Mouse (Mus musculus): ENCODE data around the gene Tmem182. TPM values are rescaled to one million over a fixed set of nuclear protein-coding genes. Genes with fewer than 3 reads are reported as not detected.
A peak's percentile ranks its signal among the peaks of the same experiment; 100 is the strongest.

The Tmem182 gene
- total RNA-seq, 2 experiments from 2014 or later = 124 to 131 TPM

DNA sequence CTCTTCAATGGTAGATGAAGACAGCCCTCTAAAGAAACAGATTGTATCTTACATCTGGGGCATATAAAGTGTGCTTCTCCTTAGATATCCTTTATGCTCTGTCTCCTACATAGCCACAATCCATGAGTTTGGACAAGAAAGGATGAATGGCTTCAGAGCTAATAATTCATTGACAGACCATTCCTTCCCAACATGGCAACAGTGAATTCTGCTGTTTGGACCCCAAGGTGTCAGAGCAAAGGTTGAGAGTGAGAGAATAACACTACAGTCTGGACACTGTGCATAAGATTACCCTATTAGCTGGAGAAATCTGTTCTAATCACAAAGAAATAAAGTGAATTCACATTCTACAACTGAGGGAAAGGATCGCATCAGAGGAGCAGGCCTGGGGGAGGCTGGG, 9.9 kb upstream of the Tmem182 start:
- intact Hi-C loops (cut with DNase I) = no loop called here
- no peak for DNase-seq

DNA sequence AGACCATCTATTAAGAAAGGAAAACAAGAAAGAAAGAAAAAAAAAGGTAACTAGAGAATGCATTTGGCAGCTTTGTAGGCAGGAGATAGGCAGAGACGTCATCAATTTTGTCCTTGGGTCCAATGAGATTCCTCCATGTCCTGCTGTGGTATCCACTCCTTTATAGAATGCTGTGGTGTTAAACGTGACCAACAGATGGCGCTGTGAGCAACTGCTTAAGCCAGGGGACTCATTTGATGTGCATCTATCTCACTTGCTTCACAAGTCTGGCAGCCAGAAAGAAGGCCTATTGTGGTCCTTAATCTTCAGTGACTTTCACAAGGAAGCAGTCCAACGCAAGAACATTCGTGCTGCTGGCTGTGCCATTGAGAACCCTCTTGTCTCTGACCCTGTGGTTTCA, 8.1 kb upstream of the Tmem182 start:
- intact Hi-C loops (cut with DNase I) = no loop called here
- DNase-seq = peak; percentile 78 to 88

DNA sequence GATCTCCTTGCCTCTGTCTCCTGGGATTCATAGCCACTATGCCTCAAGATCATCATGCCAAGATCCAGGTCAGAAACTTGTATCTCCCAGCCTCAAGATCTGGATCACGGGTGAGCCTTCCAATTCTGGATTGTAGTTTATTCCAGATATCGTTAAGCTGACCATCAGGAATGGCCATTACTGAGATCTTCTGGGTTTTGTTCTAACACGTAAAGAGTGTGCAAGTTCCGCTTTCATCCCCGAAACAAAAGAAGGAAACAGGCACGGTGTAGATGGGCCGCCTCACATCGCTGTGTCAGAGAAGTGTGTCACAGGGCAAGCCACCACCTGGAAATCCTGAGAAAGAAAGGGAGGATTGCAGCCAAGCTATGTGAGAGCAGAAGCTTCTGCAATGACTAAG, 6.3 kb upstream of the Tmem182 start:
- DNase-seq = no peak
- intact Hi-C loops (cut with DNase I) = no loop called here

DNA sequence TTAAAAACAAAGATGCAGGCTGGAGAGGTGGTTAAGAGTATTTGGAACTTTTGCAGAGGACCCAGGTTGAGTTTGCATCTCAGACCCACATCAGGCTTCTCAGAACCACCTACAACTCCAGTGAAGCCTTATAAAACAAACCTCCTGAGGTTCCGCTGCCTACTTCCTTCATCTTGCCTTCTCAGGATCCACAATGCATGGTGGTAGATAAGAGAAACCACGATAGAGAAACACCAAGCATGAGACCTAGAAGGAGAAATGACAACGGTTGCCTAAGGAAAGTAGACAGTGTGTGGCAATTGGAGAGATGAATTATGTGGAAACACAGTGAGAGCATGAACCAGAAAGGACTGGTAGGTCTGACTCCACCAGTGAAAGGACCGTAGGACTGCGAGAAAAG, 4.5 kb upstream of the Tmem182 start:
- DNase-seq = no peak
- intact Hi-C loops (cut with DNase I) = no loop called here

DNA sequence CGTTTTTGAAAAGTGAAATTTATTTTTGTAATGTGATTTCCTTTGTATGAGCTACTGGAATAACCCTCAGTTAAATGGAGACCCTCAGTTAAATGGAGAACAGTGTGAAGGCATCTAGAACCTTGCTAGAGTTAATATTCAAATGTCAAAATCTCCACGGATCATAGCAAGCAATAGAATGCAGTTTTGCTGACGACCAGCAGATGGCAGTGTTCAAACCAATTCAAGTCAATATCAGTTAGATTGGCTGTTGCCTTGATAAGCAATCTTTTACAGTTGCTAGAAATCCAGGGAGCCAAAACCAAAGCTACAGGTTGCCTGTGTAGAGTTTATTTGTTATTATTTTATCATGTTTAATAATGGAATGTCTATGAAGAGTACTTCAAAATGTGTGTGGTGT, 2.6 kb upstream of the Tmem182 start:
- intact Hi-C loops (cut with DNase I) = loop anchor here (1.0 kb wide), 1 partner anchor 42 kb away; no protein-coding TSS in a partner anchor
- peak; percentile 44 to 74 for DNase-seq

DNA sequence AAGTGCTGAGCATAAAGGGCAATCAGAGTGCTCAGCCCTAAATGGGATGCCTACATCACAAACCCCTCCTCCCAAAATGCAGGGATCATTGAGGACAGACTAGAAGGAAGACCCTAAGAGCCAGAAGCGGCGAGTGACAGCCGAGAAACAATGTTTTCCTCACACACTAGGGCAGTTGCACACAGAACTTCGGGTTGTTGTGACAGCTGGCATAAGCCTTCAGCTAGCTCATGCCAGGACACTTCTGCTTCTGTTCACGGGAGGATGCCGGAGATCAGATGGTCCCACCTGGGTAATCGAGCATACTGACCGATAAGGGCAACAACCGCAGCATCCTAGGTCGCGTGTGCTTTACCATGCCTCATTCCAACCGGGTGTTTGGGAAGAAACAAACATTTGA, 1.3 kb upstream of the Tmem182 start:
- intact Hi-C loops (cut with DNase I) = no loop called here
- DNase-seq = no peak

DNA sequence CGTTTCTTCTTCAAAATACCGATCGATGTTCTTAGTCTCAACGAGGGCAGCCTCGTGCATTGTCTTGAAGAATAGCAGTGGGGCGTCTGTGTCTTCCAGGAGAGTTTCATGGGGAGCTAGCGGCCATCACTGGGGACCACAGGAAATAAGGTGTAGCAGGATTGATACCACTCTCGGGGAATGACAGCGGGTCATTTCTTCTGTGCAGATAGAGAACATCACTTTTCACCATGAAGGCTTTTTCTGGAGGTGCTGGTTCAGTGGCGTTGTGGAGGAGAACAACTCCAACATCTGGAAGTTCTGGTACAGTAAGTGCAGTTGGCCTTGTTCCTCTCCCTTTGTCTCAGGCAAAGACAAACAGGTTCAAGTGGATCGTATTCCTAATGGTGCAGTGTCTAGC, 490 bp downstream of the Tmem182 start:
- intact Hi-C loops (cut with DNase I) = no loop called here
- peak; percentile 31 to 36 for DNase-seq

DNA sequence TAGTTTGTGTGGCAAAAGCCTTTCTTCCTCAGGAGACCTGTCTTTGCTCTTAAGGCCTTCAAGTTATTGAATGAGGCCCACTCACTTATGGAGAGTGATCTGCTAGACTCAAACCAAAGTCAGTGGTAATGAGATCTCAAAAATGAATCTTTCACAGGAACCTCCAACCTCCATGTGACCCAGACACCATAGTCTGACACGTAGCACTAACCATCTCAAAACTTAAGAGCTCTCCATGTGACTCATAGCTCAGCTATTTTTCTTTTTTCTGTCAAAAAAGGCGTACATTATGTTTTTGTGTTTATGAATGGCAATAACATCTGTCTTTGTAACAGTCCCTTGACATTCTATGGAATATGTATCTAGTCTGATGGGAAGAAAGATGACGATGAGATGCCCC, 3.2 kb downstream of the Tmem182 start:
- intact Hi-C loops (cut with DNase I) = no loop called here
- DNase-seq = no peak

DNA sequence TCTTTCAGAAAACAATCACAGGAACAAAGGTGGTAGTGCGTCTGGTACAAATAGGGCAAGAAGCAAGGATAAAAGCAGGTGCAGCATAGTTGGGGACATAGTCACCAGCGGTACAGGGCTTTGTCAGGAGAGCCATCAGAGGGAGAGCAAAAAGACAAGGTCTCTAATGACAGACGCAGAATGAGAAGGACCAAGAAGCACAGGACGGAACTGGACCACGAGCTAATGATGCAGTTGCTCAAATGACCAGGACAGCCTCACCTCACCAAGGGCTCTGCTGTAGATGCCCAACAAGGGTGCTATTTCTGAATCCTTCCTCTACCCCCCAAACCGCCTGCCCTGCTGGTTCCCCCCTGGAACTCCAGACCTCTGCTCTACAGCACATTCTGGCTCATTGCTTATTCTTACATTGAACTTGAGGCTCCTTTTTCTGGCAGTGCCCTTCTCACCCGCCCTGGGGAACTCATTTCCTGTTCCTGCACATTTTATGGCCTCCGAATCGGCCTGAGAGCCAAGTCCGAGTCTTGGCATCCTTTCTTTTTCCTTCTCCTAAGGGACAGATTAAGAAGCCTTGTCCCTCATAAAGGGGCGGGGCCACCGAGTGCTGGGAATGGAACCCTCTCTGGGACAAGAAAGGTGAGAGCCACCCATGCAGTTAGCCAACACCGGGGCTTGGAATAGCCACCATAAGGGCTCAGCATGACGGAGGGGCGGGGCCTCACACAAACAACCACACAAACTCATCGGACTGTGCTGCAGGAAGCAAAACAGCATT, 9.9 kb downstream of the Tmem182 start:
- peak in 1 of 2 experiments; percentile 31 for DNase-seq
- intact Hi-C loops (cut with DNase I) = no loop called here

DNA sequence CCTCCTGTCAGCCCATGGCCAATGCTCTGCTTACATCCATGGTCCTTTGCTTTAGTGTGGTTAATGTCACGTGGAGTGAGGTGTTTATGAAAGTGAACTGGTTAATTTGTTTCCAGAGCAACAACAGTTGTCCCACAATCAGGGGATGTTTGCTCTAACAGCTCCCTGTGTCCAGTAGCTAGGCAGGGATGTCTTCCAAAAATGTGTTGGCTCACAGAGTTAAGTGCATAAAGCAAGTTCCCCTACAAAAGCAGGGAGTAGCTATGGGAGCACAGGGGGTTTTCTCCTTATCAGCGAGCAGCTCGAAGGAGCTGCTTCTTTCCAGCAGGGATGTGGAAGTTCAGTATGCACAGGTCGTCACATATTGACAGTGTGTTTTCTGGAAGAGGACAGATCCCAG, 19.1 kb downstream of the Tmem182 start:
- DNase-seq = peak; percentile 60 to 63

DNA sequence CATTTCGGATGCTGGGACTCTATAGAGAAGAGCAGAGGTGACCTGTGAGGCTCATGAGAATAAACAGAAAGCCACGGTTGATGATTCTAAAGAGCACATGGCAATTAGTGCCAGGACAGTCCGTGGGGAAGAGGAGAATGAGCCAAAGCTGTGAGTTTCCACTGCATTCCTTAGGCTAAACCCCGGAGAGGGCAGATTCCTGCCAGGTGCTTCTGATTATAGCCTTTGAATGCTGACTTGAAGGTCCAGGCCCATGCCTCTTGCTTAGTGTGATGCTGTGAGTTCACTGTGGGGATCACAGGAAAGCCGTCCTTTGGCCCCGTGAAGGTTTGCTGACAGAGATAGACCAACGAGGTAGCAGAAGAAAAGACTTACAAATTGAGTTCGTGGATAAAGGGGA, 19.5 kb downstream of the Tmem182 start:
- intact Hi-C loops (cut with DNase I) = no loop called here
- DNase-seq = no peak

More for the DNA sequence above, 19.1 kb downstream of the Tmem182 start:
- intact Hi-C loops (cut with DNase I) = no loop called here

DNA sequence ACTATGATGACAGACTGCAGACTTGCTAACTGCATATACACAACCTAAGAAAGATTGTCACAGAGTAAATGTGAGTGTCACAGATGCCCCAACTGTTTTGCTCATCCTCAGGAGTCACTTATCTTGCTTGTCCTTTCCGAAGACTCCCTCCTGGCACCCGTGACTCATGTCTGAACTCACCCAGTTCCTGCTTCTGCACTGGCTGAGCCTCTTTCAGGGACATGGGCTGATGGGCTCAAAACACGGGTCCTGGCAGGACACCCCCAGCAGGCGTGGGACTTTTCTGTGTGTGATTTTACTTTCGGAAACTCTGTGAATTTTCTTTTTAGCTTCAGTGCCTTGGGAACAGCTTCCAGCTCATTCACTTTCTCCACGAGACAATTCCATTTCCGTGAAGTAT, 20.4 kb downstream of the Tmem182 start:
- intact Hi-C loops (cut with DNase I) = no loop called here
- DNase-seq = no peak

DNA sequence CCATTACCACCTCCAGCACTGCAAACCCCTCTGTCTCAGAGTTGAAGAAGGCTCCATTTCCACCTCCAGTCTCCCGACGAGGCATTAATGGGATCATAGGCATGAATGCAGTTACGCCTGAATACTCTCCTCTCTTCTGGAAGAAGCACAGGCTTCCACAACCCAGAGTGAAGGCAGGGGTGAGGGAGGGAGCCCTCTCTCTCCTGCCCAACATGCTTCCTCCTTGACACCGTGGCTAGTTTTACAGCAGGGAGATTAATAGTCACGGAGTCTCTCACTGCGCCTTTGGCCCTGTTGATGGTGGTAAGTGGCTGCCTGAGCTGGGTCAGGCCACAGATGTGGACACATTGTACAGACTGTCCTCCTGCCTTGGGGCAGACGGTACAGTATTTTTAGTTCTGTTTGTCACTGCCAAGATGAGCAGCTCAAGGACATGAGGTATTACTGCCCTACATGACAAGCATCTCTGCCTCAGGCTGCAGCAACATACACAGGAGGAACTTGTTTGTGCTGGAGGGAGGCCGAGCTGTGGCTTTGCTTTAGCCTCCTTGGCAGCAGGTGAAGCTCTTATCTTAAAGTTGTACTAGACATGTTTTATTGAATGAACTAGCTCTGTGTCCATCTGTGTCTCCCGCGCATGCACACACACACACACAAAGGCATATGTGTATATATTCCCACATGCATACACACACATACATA, 24.0 kb downstream of the Tmem182 start:
- intact Hi-C loops (cut with DNase I) = loop anchor here (1.0 kb wide), 1 partner anchor 22 kb away; no protein-coding TSS in a partner anchor
- peak; percentile 27 to 63 for DNase-seq

DNA sequence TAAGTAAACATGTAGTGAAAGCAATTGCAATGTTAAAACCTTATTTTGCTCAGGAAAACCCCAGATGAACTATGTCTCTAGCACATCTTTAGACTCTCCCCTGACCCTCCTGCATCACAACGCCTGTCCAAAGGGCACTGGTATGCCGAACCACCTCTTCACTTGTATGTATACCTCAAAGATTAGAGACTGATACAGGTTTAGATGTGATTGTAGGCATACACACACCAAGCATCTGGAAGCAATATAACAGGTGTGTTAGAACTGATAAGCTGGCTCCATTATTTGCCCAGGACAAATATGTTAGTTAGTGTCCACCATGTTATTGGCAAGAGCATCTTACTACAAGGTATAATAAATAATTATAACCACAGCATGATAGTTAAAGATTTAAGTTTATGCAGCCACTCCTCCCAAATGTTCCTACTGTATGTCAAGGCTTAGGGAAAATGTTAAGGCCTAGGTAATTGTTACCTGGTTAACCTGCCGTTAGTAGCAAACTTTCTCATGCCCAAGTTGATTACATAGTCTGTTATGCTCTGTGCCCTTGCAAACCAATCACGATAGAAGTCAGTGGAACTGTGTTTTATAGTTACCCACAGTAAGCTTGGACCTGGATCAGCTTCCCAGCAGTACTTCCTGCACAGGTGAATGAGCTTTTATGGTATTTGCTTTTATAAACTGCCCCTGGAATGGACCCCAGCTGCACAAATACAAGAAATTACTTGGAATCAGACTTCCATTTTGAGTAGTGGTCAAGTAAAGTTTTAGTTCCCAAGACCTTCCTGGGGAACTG, 25.5 kb downstream of the Tmem182 start:
- intact Hi-C loops (cut with DNase I) = no loop called here
- no peak for DNase-seq

DNA sequence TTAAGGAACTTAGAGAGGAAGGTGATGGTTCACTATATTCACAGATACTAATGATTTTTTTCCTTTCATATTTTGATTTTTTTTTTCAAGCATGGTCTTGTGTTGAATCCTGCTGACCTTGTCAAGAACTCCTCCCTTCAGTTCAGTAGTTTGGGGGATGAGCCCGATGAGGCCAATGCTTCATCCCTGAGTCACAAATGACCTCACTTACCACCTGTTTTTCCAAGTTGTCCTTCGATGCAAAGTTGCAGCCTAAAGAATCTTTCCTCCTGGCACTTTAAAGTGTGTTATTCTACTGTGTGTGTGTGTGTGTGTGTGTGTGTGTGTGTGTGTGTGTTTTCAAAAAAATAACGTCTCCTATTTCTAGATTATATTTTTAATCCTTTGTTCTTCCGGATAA, 30.1 kb downstream of the Tmem182 start:
- intact Hi-C loops (cut with DNase I) = no loop called here
- no peak for DNase-seq

DNA sequence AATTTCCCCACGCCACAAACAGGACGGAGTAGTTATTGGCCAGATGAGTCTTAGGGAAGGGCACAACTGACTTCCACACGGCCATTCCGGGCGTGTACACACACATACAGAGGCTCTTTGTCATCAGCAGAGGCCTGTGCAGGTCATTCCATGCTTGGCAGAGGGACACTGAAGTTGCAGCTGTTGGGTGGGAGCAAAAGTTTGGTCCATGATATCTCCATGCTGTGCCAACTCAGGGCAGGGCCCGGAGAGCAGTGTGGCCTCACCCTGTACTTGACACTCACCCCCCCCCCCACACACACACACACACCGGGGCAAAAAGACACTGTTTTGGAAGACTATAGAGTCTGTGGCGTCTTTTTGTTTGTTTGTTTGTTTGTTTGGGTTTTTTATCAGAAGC, 35.2 kb downstream of the Tmem182 start:
- DNase-seq = peak in 1 of 2 experiments; percentile 21

DNA sequence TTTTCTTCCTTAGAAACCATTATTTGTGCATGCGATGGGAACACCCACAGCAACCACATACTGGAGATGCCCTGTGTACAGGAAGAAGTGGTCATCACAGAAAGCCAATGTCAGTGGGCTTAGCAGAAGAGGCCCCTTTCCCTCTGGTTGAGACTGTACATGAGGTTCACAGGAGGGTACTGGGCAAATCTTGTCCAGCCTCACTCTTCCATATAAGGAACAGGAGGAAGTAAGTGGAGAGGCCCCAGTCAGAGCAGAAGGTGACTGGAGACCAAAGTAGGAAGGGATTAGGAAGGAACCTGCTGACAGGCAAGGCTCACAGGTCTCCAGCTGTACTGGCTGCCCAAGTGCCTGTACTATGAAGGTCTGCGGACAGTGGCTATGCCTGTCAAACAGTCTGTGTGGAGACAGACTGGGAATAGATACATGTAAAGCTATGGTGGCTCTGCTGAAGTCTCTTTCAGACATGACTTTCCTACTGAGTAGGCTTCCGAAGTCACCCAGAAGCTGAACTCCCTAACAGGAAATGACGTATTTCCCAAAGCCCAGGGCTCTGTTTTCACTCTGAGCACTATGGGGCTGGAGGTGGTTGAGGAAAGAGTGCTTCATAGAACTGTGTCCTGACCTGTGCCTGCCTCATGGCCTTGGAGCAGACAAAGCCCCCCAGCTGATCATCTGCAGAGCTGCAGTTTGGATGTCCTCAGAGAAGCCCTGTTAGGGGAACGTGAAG, 35.8 kb downstream of the Tmem182 start:
- DNase-seq = peak in 1 of 2 experiments; percentile 13
- intact Hi-C loops (cut with DNase I) = no loop called here

More for the DNA sequence above, 35.2 kb downstream of the Tmem182 start:
- intact Hi-C loops (cut with DNase I) = no loop called here

DNA sequence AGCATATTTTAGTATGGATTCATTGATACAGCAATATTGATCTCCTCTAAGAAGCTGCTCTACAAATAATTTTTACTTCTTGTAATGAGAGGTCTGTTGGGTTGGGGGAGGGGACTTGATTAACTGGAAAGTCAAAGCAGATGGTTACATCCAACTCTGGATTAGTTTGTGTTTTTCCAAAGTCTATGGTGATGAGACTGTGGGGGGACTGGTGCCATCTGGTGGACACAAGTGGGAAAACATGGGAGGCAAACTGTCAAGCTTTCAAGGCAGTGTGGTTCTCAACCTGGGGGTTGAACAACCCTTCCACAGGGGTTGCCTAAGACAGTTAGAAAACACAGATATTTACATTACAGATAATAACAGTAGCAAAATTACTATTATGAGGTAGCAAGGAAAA, 39.2 kb downstream of the Tmem182 start:
- peak; percentile 69 to 83 for DNase-seq
- intact Hi-C loops (cut with DNase I) = loop anchor here (1.0 kb wide), 1 partner anchor 41 kb away; no protein-coding TSS in a partner anchor

DNA sequence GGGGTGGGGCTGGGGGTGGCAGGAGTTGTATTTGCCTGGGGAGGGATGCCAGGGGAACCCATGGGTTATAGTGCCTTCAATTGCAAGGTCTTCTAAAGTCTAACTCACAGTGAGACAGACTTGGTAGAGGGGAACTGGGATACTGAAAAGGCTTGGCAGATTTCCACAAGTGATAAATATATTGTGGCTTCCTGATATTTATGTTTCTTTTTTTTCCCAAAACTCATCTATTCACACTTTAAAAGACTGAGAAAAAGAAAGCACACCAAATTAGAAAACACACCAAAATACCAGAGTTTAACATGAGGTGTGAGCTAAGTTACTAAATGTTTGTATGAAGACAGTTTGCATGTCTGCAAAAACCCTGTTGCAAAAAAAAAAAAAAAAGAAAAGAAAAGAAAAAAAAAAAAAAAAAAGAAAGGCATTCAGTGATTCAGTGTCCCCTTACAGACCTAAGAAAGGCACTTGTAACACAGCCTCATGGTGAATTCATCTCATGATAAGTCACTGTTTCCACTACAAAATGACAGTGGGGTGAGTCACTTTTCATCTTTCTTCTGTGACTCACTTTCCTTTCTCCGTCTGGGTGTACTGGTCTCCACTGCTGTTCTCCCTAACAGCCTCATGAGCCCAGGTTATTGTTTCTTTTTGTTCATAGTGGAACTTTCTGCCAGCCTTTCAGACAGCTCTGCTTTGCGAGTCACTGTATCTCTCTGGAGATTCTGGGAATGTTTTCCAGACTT, 42.0 kb downstream of the Tmem182 start:
- intact Hi-C loops (cut with DNase I) = no loop called here
- peak in 1 of 2 experiments; percentile 25 for DNase-seq

DNA sequence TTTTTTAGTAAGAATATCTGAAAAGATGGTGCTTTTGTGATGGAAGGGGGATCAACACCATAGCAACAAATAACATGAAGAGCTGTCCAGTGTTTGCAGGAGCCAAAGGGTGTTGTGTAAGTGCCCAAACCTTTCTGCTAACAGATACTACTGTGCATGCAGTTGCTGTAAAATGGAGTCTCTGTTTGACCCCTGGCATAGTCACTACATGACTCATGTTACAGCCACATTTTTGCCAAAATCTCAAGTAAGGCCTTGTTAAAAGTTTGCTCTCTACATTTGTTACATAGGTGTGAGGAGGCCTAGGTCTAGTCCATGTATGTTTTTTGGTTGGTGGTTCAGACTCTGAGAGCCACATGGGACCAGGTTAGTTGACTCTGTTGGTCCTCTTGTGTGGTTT, 45.9 kb downstream of the Tmem182 start:
- intact Hi-C loops (cut with DNase I) = no loop called here
- no peak for DNase-seq

Data from heart, postnatal 10 days (tissue).